8 mouse cellular contexts compared by ENCODE assay signal in the genomic region with DNA sequence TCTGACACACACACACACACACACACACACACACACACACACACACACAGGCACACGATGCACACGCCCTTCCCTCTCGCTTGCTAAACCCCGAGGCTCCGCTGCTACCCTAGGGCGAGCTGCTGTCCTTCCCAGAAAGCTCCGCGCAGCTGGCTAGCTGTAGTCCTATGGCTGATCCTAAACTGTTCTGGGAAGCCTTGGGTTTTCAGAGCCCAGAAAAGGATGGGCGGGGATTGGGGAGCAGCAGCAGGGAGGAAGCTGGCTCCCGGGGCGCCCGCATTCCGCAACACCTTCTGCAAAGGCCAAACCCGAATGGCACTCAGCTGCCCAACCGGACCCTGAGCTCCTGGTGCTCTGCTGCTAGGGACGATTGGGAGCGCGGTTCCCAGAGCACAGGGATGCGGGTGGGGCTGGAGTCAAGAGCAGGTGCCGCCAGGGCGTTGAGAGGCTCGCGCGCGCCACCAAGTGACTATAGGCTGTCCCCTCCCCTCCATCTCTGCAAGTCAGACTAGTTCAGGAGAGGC. TPM values are rescaled to one million over a fixed set of nuclear protein-coding genes. Genes with fewer than 3 reads are reported as not detected.
DNase-seq lines count a peak whose midpoint lies in the region; ATAC-seq and TF ChIP-seq lines count a peak whose summit lies in the region.

A gene (minus strand): TSS at position 414 of the 524 bp plus-strand sequence.

- DNase-seq in G1E (ENCODE audit: low spot score), result no peak
- peak; percentile 39 for DNase-seq in cerebellum, adult 8-10 months
- peak; percentile 72 to 73 for DNase-seq in heart, postnatal 36 days
- peak; percentile 94 for DNase-seq in layer of hippocampus, adult 11-12 months (ENCODE audit: low spot score)
- DNase-seq in liver, embryonic 14.5 days (ENCODE audit: low read depth in 3 of 3, low spot score in 3 of 3), result peak in 1 of 3 experiments; percentile 1
- peak; percentile 69 for DNase-seq in urinary bladder, postnatal 14 days (ENCODE audit: low spot score)

- H3K9ac ChIP-seq in liver, embryonic 14.5 days (replicated peaks), result no peak within 1 kb of the TSS
- H3K9ac ChIP-seq in neural tube, embryonic 14.5 days (replicated peaks; ENCODE audit: low read depth, low read length), result peak within 1 kb of the TSS; percentile 69

- H3K27ac ChIP-seq in liver, embryonic 14.5 days, result no peak within 1 kb of the TSS
- H3K27ac ChIP-seq in neural tube, embryonic 14.5 days (ENCODE audit: low read depth, low read length), result peak within 1 kb of the TSS; percentile 77

- no peak for TF ChIP-seq CTCF in G1E (IDR thresholded peaks at IDR 0.05; ENCODE audit: low read depth, low read length)
- peak; percentile 62 for TF ChIP-seq CTCF in liver, embryonic 14.5 days (IDR thresholded peaks at IDR 0.05; ENCODE audit: low read depth)

- no peaks in the 10 kb centered on the region for H3K9me3 ChIP-seq in G1E (replicated peaks)
- no peaks in the 10 kb centered on the region for H3K9me3 ChIP-seq in liver, embryonic 14.5 days (ENCODE audit: control insufficient read depth, low read length)
- no peaks in the 10 kb centered on the region for H3K9me3 ChIP-seq in neural tube, embryonic 14.5 days (ENCODE audit: control insufficient read depth, low read length)

- H3K27me3 ChIP-seq in G1E (ENCODE audit: insufficient read depth, low read length), result peaks cover 6% of the 10 kb centered on the region; the same call in 1 of the 2 replicates
- H3K27me3 ChIP-seq in liver, embryonic 14.5 days (ENCODE audit: control insufficient read depth, insufficient read depth, low read length), result peaks cover 23% of the 10 kb centered on the region
- H3K27me3 ChIP-seq in neural tube, embryonic 14.5 days (ENCODE audit: control insufficient read depth, insufficient read depth, low read length), result peaks cover 7% of the 10 kb centered on the region

- H3K4me2 ChIP-seq in liver, embryonic 14.5 days (ENCODE audit: low read depth), result peak within 1 kb of the TSS; percentile 55
- H3K4me2 ChIP-seq in neural tube, embryonic 14.5 days (ENCODE audit: low read depth, low read length), result peak within 1 kb of the TSS; percentile 93

- no peak for ATAC-seq in G1E (ENCODE audit: extremely low read depth, insufficient number of reproducible peaks, low FRiP score, poor library complexity, severe bottlenecking)
- ATAC-seq in frontal cortex, adult (ENCODE audit: low TSS enrichment), result peak; percentile 92
- peak; percentile 45; the same call in 1 of the 2 replicates for ATAC-seq in liver, embryonic 14.5 days (ENCODE audit: insufficient read depth)
- peak; percentile 98 for ATAC-seq in neural tube, embryonic 14.5 days (ENCODE audit: low read depth)

- no peak for TF ChIP-seq EP300 in liver, embryonic 14.5 days (IDR thresholded peaks at IDR 0.05; ENCODE audit: low read depth)

- intact Hi-C loops in heart, postnatal 36 days (cut with DNase I), result loop anchor here (2.0 to 10.0 kb wide), 6 partner anchors 42 to 1359 kb away; no protein-coding TSS in a partner anchor

- no peaks in the 10 kb centered on the region for H3K36me3 ChIP-seq in G1E (replicated peaks)
- no peaks in the 10 kb centered on the region for H3K36me3 ChIP-seq in liver, embryonic 14.5 days (replicated peaks; ENCODE audit: control insufficient read depth, insufficient read depth, low read depth)
- no peaks in the 10 kb centered on the region for H3K36me3 ChIP-seq in neural tube, embryonic 14.5 days (ENCODE audit: control insufficient read depth, insufficient read depth, low read length)

- 0 out of 2 replicates have a peak within 1 kb of the TSS, but pooled peaks have one; percentile 23 for H3K4me3 ChIP-seq in G1E (ENCODE audit: low read depth, low read length)
- peak within 1 kb of the TSS; percentile 26 to 31; a peak in 3 of 4 replicates for H3K4me3 ChIP-seq in liver, embryonic 14.5 days (ENCODE audit: insufficient read depth in 1 of 2, low read depth in 2 of 2, low read length in 2 of 2)
- H3K4me3 ChIP-seq in neural tube, embryonic 14.5 days (ENCODE audit: low read depth, low read length), result peak within 1 kb of the TSS; percentile 73

- H3K4me1 ChIP-seq in G1E (ENCODE audit: insufficient read depth, low read depth, low read length), result no peaks in the 10 kb centered on the region
- H3K4me1 ChIP-seq in liver, embryonic 14.5 days (replicated peaks; ENCODE audit: control insufficient read depth in 2 of 2, insufficient read depth in 2 of 2, low read length in 1 of 2), result no peaks in the 10 kb centered on the region
- H3K4me1 ChIP-seq in neural tube, embryonic 14.5 days (ENCODE audit: control insufficient read depth, insufficient read depth, low read length), result no peaks in the 10 kb centered on the region

- WGBS in liver, embryonic 14.5 days (ENCODE audit: insufficient replicate concordance), result under 1% methylated on average over 25 of the region's 25 CpGs
- WGBS in neural tube, embryonic 14.5 days, result under 1% methylated on average over 23 of the region's 25 CpGs

RNA-seq across cellular contexts. Expression of the gene that starts here (rescaled TPM):
- not detected in 2 replicates for total RNA-seq in G1E (2014; fragmentation: Nextera tagmentation)
- 0.05 and 0.17 TPM in 2 replicates for total RNA-seq in G1E (2017)
- polyA plus RNA-seq in G1E (2012), result not detected in 2 replicates
- total RNA-seq in heart, postnatal 36 days (2021), result 10 to 100 TPM; 10.5 to 14.1 TPM
- polyA plus RNA-seq in liver, embryonic 14.5 days (2012; rRNA removed), result 0.01 and 0.02 TPM in 2 replicates
- polyA plus RNA-seq in liver, embryonic 14.5 days (2014; fragmentation: Nextera tagmentation; extraction: Ambion mirVana), result 0.05 TPM in 1 of 2 replicates, not detected in the other
- polyA plus RNA-seq in neural tube, embryonic 14.5 days (2014; fragmentation: Nextera tagmentation; extraction: Ambion mirVana), result 34.2 and 39.8 TPM in 2 replicates

Comparison
In these comparisons a context has a peak if more than half of its experiments do, and no peak if none do; other contexts are left out.
1. RNA of the gene that starts here (total RNA-seq): 10.5 to 14.1 TPM in heart, postnatal 36 days; 0.05 to 0.17 TPM in G1E; every median in the first group is over 4 times any median in the second.
2. RNA of the gene that starts here (polyA plus RNA-seq): 34.2 to 39.8 TPM in neural tube, embryonic 14.5 days; 0.01 to 0.05 TPM in liver, embryonic 14.5 days and not detected in G1E; every median in the first group is over 10 times any median in the second.
3. Peak in ATAC-seq, H3K4me3 ChIP-seq and H3K4me2 ChIP-seq in liver, embryonic 14.5 days; RNA of the gene not detected or under 1 TPM.
4. H3K4me3 ChIP-seq: peak in every context shown above with its lines; median percentile 73 in neural tube, embryonic 14.5 days; 28 in liver, embryonic 14.5 days; 23 in G1E.